Mouse (Mus musculus) neural tube, embryonic 13.5 days (tissue): ENCODE results near the gene Olfr1115. TPM values are rescaled to one million over a fixed set of nuclear protein-coding genes. Genes with fewer than 3 reads are reported as not detected.
"Not testable (repeated sequence)": the region's sequence is repeated elsewhere in the genome, so short reads cannot be mapped to it uniquely, and the experiment has no call there.

ENCODE experiments used
- ATAC-seq: fragments of 200-750 bp; cut with Nextera tagmentation; 2 replicates; pipeline ENCODE4 v1.8.0; 2017; ENCODE audit warnings: low read depth, mild to moderate bottlenecking, moderate TSS enrichment, moderate library complexity
- H3K27ac ChIP-seq: fragments of 300-500 bp; sonication (generic); replicated peaks from 2 replicates; pipeline ENCODE4 v1.5.1; 2015; ENCODE audit warnings: moderate library complexity, mild to moderate bottlenecking, inconsistent platforms
- H3K27me3 ChIP-seq: fragments of 300-500 bp; sonication (generic); 2 replicates; pipeline ENCODE4 v1.6.1; 2015; ENCODE audit warnings: mild to moderate bottlenecking, inconsistent platforms
- H3K36me3 ChIP-seq: fragments of 300-500 bp; sonication (generic); 2 replicates; pipeline ENCODE4 v1.6.1; 2015; ENCODE audit warnings: mild to moderate bottlenecking, inconsistent platforms
- H3K4me1 ChIP-seq: fragments of 300-500 bp; sonication (generic); replicated peaks from 2 replicates; pipeline ENCODE4 v1.6.1; 2015; ENCODE audit warnings: inconsistent platforms
- H3K4me2 ChIP-seq: fragments of 300-500 bp; sonication (generic); 2 replicates; pipeline ENCODE4 v1.6.1; 2015; ENCODE audit warnings: inconsistent platforms, mild to moderate bottlenecking, moderate library complexity
- H3K4me3 ChIP-seq: fragments of 300-500 bp; sonication (generic); 2 replicates; pipeline ENCODE4 v1.5.1; 2015; ENCODE audit warnings: mild to moderate bottlenecking, inconsistent platforms
- H3K9ac ChIP-seq: fragments of 300-500 bp; sonication (generic); 2 replicates; pipeline ENCODE4 v1.6.1; 2015; ENCODE audit warnings: moderate library complexity, mild to moderate bottlenecking, inconsistent platforms
- H3K9me3 ChIP-seq: fragments of 300-500 bp; sonication (generic); 2 replicates; pipeline ENCODE4 v1.6.1; 2016; ENCODE audit warnings: inconsistent platforms
- WGBS: fragments of 180-500 bp; shearing (Covaris S2); methylation state at CpG from one replicate; pipeline ENCODE4 v1.1.7; 2015; 5-methylcytosine and 5-hydroxymethylcytosine counted together
- microRNA-seq: library from miRNA; unstranded; fragments of <30 nt; microRNA quantifications from one replicate; pipeline ENCODE4, GENCODE M21; 2016
- polyA plus RNA-seq: library from polyadenylated mRNA; unstranded; fragments of >200 nt; fragmentation: Nextera tagmentation; extraction: Ambion mirVana; gene quantifications from 2 replicates; pipeline ENCODE4 v1.2.1, GENCODE M21; 2015

The Olfr1115 gene
- polyA plus RNA-seq: not detected in 2 replicates

DNA sequence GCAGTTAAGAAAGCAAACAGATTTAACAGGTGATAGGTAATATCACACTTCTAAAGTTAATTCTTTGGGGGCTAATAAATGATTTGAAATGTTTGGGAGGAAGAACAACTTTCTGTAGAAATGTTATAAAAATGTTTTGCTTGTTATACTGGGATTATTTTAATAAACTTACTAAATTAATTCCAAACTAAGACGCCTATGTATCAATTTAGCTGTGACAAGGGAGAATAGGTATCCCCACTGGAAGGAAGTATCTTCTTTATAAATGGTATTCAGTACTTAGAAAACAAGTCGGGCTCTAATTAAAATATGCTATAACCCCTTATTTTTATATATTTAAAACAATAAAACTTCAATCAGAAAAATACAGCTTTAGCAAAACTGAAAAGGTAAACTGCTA is at the start of gene Olfr1115:
Gene Olfr1115 (plus strand): TSS at position 301 of the 400 bp plus-strand sequence.
- Histone ChIP-seq H3K9me3 (no peaks in the 10 kb centered on the region), H3K4me2 (no peak within 1 kb of the TSS), H3K4me1 (no peaks in the 10 kb centered on the region), H3K36me3 (no peaks in the 10 kb centered on the region), H3K27ac (no peak within 1 kb of the TSS), H3K4me3 (no peak within 1 kb of the TSS), H3K27me3 (no peaks in the 10 kb centered on the region), H3K9ac (no peak within 1 kb of the TSS)
- 89% methylated on average over 2 of the region's 2 CpGs for WGBS
- ATAC-seq: no peak

DNA sequence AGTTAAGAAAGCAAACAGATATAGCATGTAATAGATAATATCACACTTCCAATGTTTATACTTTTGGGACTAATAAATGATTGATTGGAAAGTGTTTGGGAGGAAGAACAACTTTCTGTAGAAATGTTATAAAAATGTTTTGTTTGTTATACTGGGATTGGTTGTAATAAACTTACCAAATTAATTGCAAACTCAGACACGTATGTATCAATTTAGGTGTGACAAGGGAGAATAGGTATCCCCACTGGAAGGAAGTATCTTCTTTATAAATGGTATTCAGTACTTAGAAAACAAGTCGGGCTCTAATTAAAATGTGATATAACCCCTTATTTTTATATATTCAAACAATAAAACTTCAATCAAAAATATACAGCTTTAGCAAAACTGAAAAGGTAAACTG is 39.1 kb upstream of the Olfr1115 start, which contains the start of gene Olfr1113:
Gene Olfr1113 (plus strand): TSS at position 301 of the 400 bp plus-strand sequence.
- H3K4me1 ChIP-seq: no peaks in the 10 kb centered on the region
- H3K4me2 ChIP-seq: no peak within 1 kb of the TSS
- H3K9me3 ChIP-seq: no peaks in the 10 kb centered on the region
- no peak within 1 kb of the TSS for H3K4me3 ChIP-seq
- 91% methylated on average over 2 of the region's 2 CpGs for WGBS
- no peak for ATAC-seq
- no peak within 1 kb of the TSS for H3K27ac ChIP-seq
- no peak within 1 kb of the TSS for H3K9ac ChIP-seq
- no peaks in the 10 kb centered on the region for H3K36me3 ChIP-seq
- no peaks in the 10 kb centered on the region for H3K27me3 ChIP-seq

- H3K36me3 ChIP-seq: no peaks in the 10 kb centered on the region
- H3K9me3 ChIP-seq: no peaks in the 10 kb centered on the region
- ATAC-seq: no peak
- H3K4me2 ChIP-seq: no peak within 1 kb of the TSS
- no peak within 1 kb of the TSS for H3K4me3 ChIP-seq
- H3K27ac ChIP-seq: no peak within 1 kb of the TSS
- H3K27me3 ChIP-seq: no peaks in the 10 kb centered on the region
- WGBS: 92% methylated on average over 1 of the region's 1 CpGs
- no peak within 1 kb of the TSS for H3K9ac ChIP-seq
- H3K4me1 ChIP-seq: no peaks in the 10 kb centered on the region
These were observed 19.4 kb downstream of the Olfr1115 start, which contains the start of gene Olfr1116 for GRCm38 (mm10) chr2:87267234-87267633. Olfr1116 (plus strand) TSS chr2:87267534.

DNA sequence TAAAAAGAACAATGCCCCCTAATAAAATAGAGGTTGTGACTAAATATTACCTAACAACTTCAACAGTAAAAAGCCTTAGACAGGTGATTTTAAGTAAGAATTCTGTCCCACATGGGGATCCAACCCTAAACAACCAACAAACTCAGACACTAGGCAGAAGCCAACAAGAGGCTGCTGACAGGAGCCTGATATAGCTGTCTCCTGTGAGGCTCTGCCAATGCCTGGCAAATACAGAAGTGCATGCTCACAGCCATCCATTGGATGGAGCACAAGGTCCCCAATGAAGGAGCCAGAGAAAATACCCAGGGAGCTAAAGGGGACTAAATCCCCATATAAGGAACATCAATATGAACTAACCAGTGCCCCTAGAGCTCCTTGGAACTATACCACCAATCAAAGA is 46.2 kb downstream of the Olfr1115 start:
- H3K36me3 ChIP-seq, H3K27ac ChIP-seq, H3K4me3 ChIP-seq, H3K4me2 ChIP-seq, H3K4me1 ChIP-seq, H3K27me3 ChIP-seq, H3K9me3 ChIP-seq, ATAC-seq, H3K9ac ChIP-seq: not testable (repeated sequence)

Small RNAs within 50 kb of the gene (microRNA-seq; reads per million reads assigned to microRNA genes)
- not detected for gene Gm27438

Other genes with a start within 250 kb of the Olfr1115 start
- gene Olfr1102, start 249.6 kb upstream of the Olfr1115 start, polyA plus RNA-seq: not detected in 2 replicates
- gene Olfr1104, start 220.9 kb upstream of the Olfr1115 start, polyA plus RNA-seq: not detected in 2 replicates
- gene Olfr1105, start 211.5 kb upstream of the Olfr1115 start, polyA plus RNA-seq: not detected in 2 replicates
- not detected in 2 replicates for gene Olfr1106, start 195.7 kb upstream of the Olfr1115 start, polyA plus RNA-seq
- not detected in 2 replicates for gene Olfr1107, start 172.2 kb upstream of the Olfr1115 start, polyA plus RNA-seq
- gene Olfr1109, start 152.0 kb upstream of the Olfr1115 start, polyA plus RNA-seq: not detected in 2 replicates
- gene Olfr259, start 133.4 kb upstream of the Olfr1115 start, polyA plus RNA-seq: not detected in 2 replicates
- gene Olfr1110, start 107.7 kb upstream of the Olfr1115 start, polyA plus RNA-seq: not detected in 2 replicates
- not detected in 2 replicates for gene Olfr1111, start 95.4 kb upstream of the Olfr1115 start, polyA plus RNA-seq
- not detected in 2 replicates for gene Olfr1112, start 60.2 kb upstream of the Olfr1115 start, polyA plus RNA-seq
- gene Olfr1113, start 39.0 kb upstream of the Olfr1115 start, polyA plus RNA-seq: not detected in 2 replicates
- gene Olfr1116, start 19.5 kb downstream of the Olfr1115 start, polyA plus RNA-seq: not detected in 2 replicates
- not detected in 2 replicates for gene Olfr1118, start 59.6 kb downstream of the Olfr1115 start, polyA plus RNA-seq
- gene Olfr1120, start 106.8 kb downstream of the Olfr1115 start, polyA plus RNA-seq: not detected in 2 replicates
- gene Olfr1121, start 121.9 kb downstream of the Olfr1115 start, polyA plus RNA-seq: not detected in 2 replicates
- gene Olfr1122, start 137.8 kb downstream of the Olfr1115 start, polyA plus RNA-seq: not detected in 2 replicates
- not detected in 2 replicates for gene Olfr1123, start 168.6 kb downstream of the Olfr1115 start, polyA plus RNA-seq
- gene Olfr1124, start 182.3 kb downstream of the Olfr1115 start, polyA plus RNA-seq: 0.10 TPM in 1 of 2 replicates, not detected in the other
- not detected in 2 replicates for gene Olfr1126, start 205.9 kb downstream of the Olfr1115 start, polyA plus RNA-seq
- not detected in 2 replicates for gene Pramel7, start 249.1 kb downstream of the Olfr1115 start, polyA plus RNA-seq